Mouse (Mus musculus): ENCODE data around the gene Tmem229b. TPM values are rescaled to one million over a fixed set of nuclear protein-coding genes. Genes with fewer than 3 reads are reported as not detected.

Gene Tmem229b
- polyA plus RNA-seq, 1 experiment from 2014 or later, result 3.8 TPM

DNA sequence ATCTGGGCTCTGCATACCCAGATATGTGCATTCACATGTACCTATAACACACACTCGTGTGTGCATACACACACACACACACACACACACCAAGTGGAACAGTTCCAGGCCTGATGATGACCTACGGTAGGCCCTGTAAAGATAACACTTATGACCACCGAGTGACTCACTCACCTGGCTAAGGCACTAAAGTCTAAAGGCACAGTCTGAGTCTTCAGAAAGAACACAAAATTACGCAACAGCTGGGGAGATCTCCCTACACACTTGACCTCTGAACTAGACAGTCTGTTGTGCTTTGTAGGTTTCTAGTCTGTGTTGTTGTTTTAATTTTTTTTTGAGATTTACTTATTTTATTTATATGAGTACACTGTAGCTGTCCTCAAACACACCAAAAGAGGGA, 93.0 kb downstream of the Tmem229b start:
- no peaks in the 10 kb centered on the region for H3K36me3 ChIP-seq (replicated peaks)
- 86% methylated on average over 4 of the region's 4 CpGs for WGBS
- H3K27me3 ChIP-seq (replicated peaks; ENCODE audit: low read depth, poor library complexity, severe bottlenecking), result peaks cover 55% of the 10 kb centered on the region
- H3K4me3 ChIP-seq, result no peak overlapping the region
- H3K9me3 ChIP-seq, result no peaks in the 10 kb centered on the region
- no peak for DNase-seq (ENCODE audit: low spot score)
- no peak overlapping the region for H3K27ac ChIP-seq (replicated peaks)
- H3K4me1 ChIP-seq, result peaks cover 28% of the 10 kb centered on the region

Other genes with a start within 250 kb of the Tmem229b start
- gene Atp6v1d, start 146.0 kb downstream of the Tmem229b start, polyA plus RNA-seq (2016; fragmentation: Nextera tagmentation; extraction: Ambion mirVana), result 67.7 and 67.9 TPM in 2 replicates
- gene Eif2s1, start 145.8 kb downstream of the Tmem229b start, polyA plus RNA-seq (2016; fragmentation: Nextera tagmentation; extraction: Ambion mirVana), result 310 and 316 TPM in 2 replicates
- gene Plek2, start 100.7 kb downstream of the Tmem229b start, polyA plus RNA-seq (2016; fragmentation: Nextera tagmentation; extraction: Ambion mirVana), result 2.1 and 3.2 TPM in 2 replicates
- 4.3 and 5.9 TPM in 2 replicates for gene Plekhh1, start 21.5 kb upstream of the Tmem229b start, polyA plus RNA-seq (2016; fragmentation: Nextera tagmentation; extraction: Ambion mirVana)
- gene Pigh, start 82.0 kb upstream of the Tmem229b start, polyA plus RNA-seq (2016; fragmentation: Nextera tagmentation; extraction: Ambion mirVana), result 32.7 and 33.4 TPM in 2 replicates
- gene Arg2, start 123.2 kb upstream of the Tmem229b start, polyA plus RNA-seq (2016; fragmentation: Nextera tagmentation; extraction: Ambion mirVana), result 2.9 and 3.5 TPM in 2 replicates
- 90.8 and 93.5 TPM in 2 replicates for gene Vti1b, start 165.0 kb upstream of the Tmem229b start, polyA plus RNA-seq (2016; fragmentation: Nextera tagmentation; extraction: Ambion mirVana)
- gene Rdh11, start 184.7 kb upstream of the Tmem229b start, polyA plus RNA-seq (2016; fragmentation: Nextera tagmentation; extraction: Ambion mirVana), result 20.7 and 24.1 TPM in 2 replicates
- gene Rdh12, start 201.3 kb upstream of the Tmem229b start, polyA plus RNA-seq (2016; fragmentation: Nextera tagmentation; extraction: Ambion mirVana), result 1.0 and 1.8 TPM in 2 replicates

Data from embryonic facial prominence, embryonic 10.5 days (tissue).